Mouse (Mus musculus) heart, embryonic 12.5 days (tissue): ENCODE measurements around the gene Prok1. TPM values are rescaled to one million over a fixed set of nuclear protein-coding genes. Genes with fewer than 3 reads are reported as not detected.
A peak's percentile ranks its signal among the peaks of the same experiment; 100 is the strongest.

Source experiments
- ATAC-seq: fragments of 200-750 bp; cut with Nextera tagmentation; 2 replicates; pipeline ENCODE4 v1.8.0; 2017; ENCODE audit warnings: moderate TSS enrichment, moderate library complexity; ENCODE audit not compliant: insufficient number of reproducible peaks, low FRiP score
- H3K27ac ChIP-seq: fragments of 300-500 bp; sonication (generic); 2 replicates; pipeline ENCODE4 v1.5.1; 2016; ENCODE audit warnings: mild to moderate bottlenecking, moderate library complexity; ENCODE audit not compliant: poor library complexity, severe bottlenecking
- H3K27me3 ChIP-seq: fragments of 300-500 bp; sonication (generic); replicated peaks from 2 replicates; pipeline ENCODE4 v1.6.1; 2016; ENCODE audit warnings: mild to moderate bottlenecking, moderate library complexity
- H3K36me3 ChIP-seq: fragments of 300-500 bp; sonication (generic); 2 replicates; pipeline ENCODE4 v1.6.1; 2016; ENCODE audit warnings: mild to moderate bottlenecking, moderate library complexity
- H3K4me1 ChIP-seq: fragments of 300-500 bp; sonication (generic); replicated peaks from 2 replicates; pipeline ENCODE4 v1.6.1; 2016; ENCODE audit warnings: mild to moderate bottlenecking
- H3K4me2 ChIP-seq: fragments of 300-500 bp; sonication (generic); 2 replicates; pipeline ENCODE4 v1.6.1; 2016; ENCODE audit warnings: mild to moderate bottlenecking, moderate library complexity
- H3K4me3 ChIP-seq: fragments of 300-500 bp; sonication (generic); 2 replicates; pipeline ENCODE4 v1.5.1; 2016; ENCODE audit warnings: mild to moderate bottlenecking
- H3K9ac ChIP-seq: fragments of 300-500 bp; sonication (generic); 2 replicates; pipeline ENCODE4 v1.6.1; 2016; ENCODE audit warnings: mild to moderate bottlenecking, moderate library complexity
- H3K9me3 ChIP-seq: fragments of 300-500 bp; sonication (generic); replicated peaks from 2 replicates; pipeline ENCODE4 v1.6.1; 2016; ENCODE audit warnings: mild to moderate bottlenecking, moderate library complexity
- WGBS: fragments of 180-500 bp; shearing (Covaris S2); methylation state at CpG from one replicate; pipeline ENCODE4 v1.1.7; 2016; 5-methylcytosine and 5-hydroxymethylcytosine counted together
- polyA plus RNA-seq: library from polyadenylated mRNA; unstranded; fragments of >200 nt; fragmentation: Nextera tagmentation; extraction: Ambion mirVana; gene quantifications from 2 replicates; pipeline ENCODE4 v1.2.1, GENCODE M21; 2016

Prok1 gene
- polyA plus RNA-seq: not detected in 2 replicates

- Histone ChIP-seq H3K36me3 (no peaks in the 10 kb centered on the region), H3K4me2 (no peak within 1 kb of the TSS), H3K4me3 (no peak within 1 kb of the TSS), H3K4me1 (no peaks in the 10 kb centered on the region), H3K9me3 (no peaks in the 10 kb centered on the region), H3K27me3 (peaks cover 18% of the 10 kb centered on the region; the same call in 1 of the 2 replicates), H3K27ac (no peak within 1 kb of the TSS), H3K9ac (no peak within 1 kb of the TSS)
- 83% methylated on average over 9 of the region's 9 CpGs for WGBS
- no peak for ATAC-seq
These were observed at the start of gene Prok1 for GRCm38 (mm10) chr3:107239607-107240006. Prok1 (minus strand) TSS chr3:107239707.

GRCm38 (mm10) chr3:107287346-107287745 is 47.8 kb upstream of the Prok1 start:
- no peak for ATAC-seq
- Histone ChIP-seq H3K9ac (no peak overlapping the region), H3K4me2 (no peak overlapping the region), H3K27me3 (no peaks in the 10 kb centered on the region), H3K4me3 (no peak overlapping the region), H3K4me1 (peaks cover 5% of the 10 kb centered on the region), H3K9me3 (no peaks in the 10 kb centered on the region), H3K36me3 (peaks cover 13% of the 10 kb centered on the region), H3K27ac (no peak overlapping the region)

- Histone ChIP-seq H3K4me2 (no peak overlapping the region), H3K27me3 (no peaks in the 10 kb centered on the region), H3K27ac (no peak overlapping the region), H3K36me3 (peaks cover 18% of the 10 kb centered on the region), H3K9me3 (no peaks in the 10 kb centered on the region), H3K4me1 (peaks cover 5% of the 10 kb centered on the region), H3K4me3 (no peak overlapping the region), H3K9ac (no peak overlapping the region)
- ATAC-seq: no peak
- 74% methylated on average over 2 of the region's 2 CpGs for WGBS
These were observed 46.6 kb upstream of the Prok1 start for GRCm38 (mm10) chr3:107286123-107286522.

GRCm38 (mm10) chr3:107278479-107279269 is 39.2 kb upstream of the Prok1 start, which contains the start of gene Lamtor5:
Lamtor5 (plus strand) TSS chr3:107278858.
- peak within 1 kb of the TSS; percentile 81 for H3K9ac ChIP-seq
- peaks cover 13% of the 10 kb centered on the region for H3K4me1 ChIP-seq
- no peak within 1 kb of the TSS for H3K27ac ChIP-seq
- H3K4me3 ChIP-seq: peak within 1 kb of the TSS; percentile 78
- peaks cover 12% of the 10 kb centered on the region for H3K36me3 ChIP-seq
- peak; percentile 89 for ATAC-seq
- peaks cover 8% of the 10 kb centered on the region for H3K27me3 ChIP-seq
- 3% methylated on average over 43 of the region's 43 CpGs for WGBS
- H3K4me2 ChIP-seq: peak within 1 kb of the TSS; percentile 79
- no peaks in the 10 kb centered on the region for H3K9me3 ChIP-seq

GRCm38 (mm10) chr3:107276626-107277025 is 37.1 kb upstream of the Prok1 start:
- H3K4me1 ChIP-seq: peaks cover 13% of the 10 kb centered on the region
- H3K4me3 ChIP-seq: no peak overlapping the region
- H3K9me3 ChIP-seq: no peaks in the 10 kb centered on the region
- no peak overlapping the region for H3K9ac ChIP-seq
- no peak overlapping the region for H3K27ac ChIP-seq
- 76% methylated on average over 3 of the region's 3 CpGs for WGBS
- ATAC-seq: no peak
- no peaks in the 10 kb centered on the region for H3K36me3 ChIP-seq
- no peak overlapping the region for H3K4me2 ChIP-seq
- peaks cover 8% of the 10 kb centered on the region for H3K27me3 ChIP-seq

GRCm38 (mm10) chr3:107275996-107276395 is 36.5 kb upstream of the Prok1 start:
- H3K4me3 ChIP-seq: no peak overlapping the region
- H3K4me1 ChIP-seq: peaks cover 13% of the 10 kb centered on the region
- H3K27me3 ChIP-seq: peaks cover 8% of the 10 kb centered on the region
- no peak for ATAC-seq
- no peak overlapping the region for H3K27ac ChIP-seq
- no peak overlapping the region for H3K9ac ChIP-seq
- no peaks in the 10 kb centered on the region for H3K9me3 ChIP-seq
- H3K4me2 ChIP-seq: no peak overlapping the region
- no peaks in the 10 kb centered on the region for H3K36me3 ChIP-seq
- 43% methylated on average over 4 of the region's 4 CpGs for WGBS

- peaks cover 12% of the 10 kb centered on the region for H3K4me1 ChIP-seq
- H3K36me3 ChIP-seq: no peaks in the 10 kb centered on the region
- H3K9me3 ChIP-seq: no peaks in the 10 kb centered on the region
- H3K27me3 ChIP-seq: peaks cover 8% of the 10 kb centered on the region
- H3K4me2 ChIP-seq: no peak overlapping the region
- 55% methylated on average over 5 of the region's 5 CpGs for WGBS
- H3K4me3 ChIP-seq: no peak overlapping the region
- no peak overlapping the region for H3K9ac ChIP-seq
- H3K27ac ChIP-seq: no peak overlapping the region
- no peak for ATAC-seq
These were observed 35.8 kb upstream of the Prok1 start for GRCm38 (mm10) chr3:107275351-107275750.

GRCm38 (mm10) chr3:107273820-107274219 is 34.3 kb upstream of the Prok1 start:
- ATAC-seq: peak; percentile 65
- H3K27ac ChIP-seq: no peak overlapping the region
- WGBS: 7% methylated on average over 3 of the region's 3 CpGs

GRCm38 (mm10) chr3:107272433-107272832 is 32.9 kb upstream of the Prok1 start:
- no peak overlapping the region for H3K4me3 ChIP-seq
- H3K4me1 ChIP-seq: no peaks in the 10 kb centered on the region
- H3K27ac ChIP-seq: no peak overlapping the region
- H3K4me2 ChIP-seq: no peak overlapping the region
- H3K9ac ChIP-seq: no peak overlapping the region
- peak; percentile 39; the same call in 1 of the 2 replicates for ATAC-seq
- peaks cover 8% of the 10 kb centered on the region for H3K27me3 ChIP-seq
- 71% methylated on average over 3 of the region's 3 CpGs for WGBS
- H3K36me3 ChIP-seq: no peaks in the 10 kb centered on the region
- H3K9me3 ChIP-seq: no peaks in the 10 kb centered on the region

More at GRCm38 (mm10) chr3:107273820-107274219, 34.3 kb upstream of the Prok1 start:
- H3K27me3 ChIP-seq: peaks cover 8% of the 10 kb centered on the region
- H3K9ac ChIP-seq: no peak overlapping the region
- H3K9me3 ChIP-seq: no peaks in the 10 kb centered on the region
- no peaks in the 10 kb centered on the region for H3K36me3 ChIP-seq
- no peak overlapping the region for H3K4me3 ChIP-seq
- H3K4me2 ChIP-seq: no peak overlapping the region
- H3K4me1 ChIP-seq: 0 out of 2 replicates have a peak, but pooled peaks cover 3% of the 10 kb centered on the region

GRCm38 (mm10) chr3:107266814-107267345 is 27.4 kb upstream of the Prok1 start:
- Histone ChIP-seq H3K9ac (no peak overlapping the region), H3K36me3 (no peaks in the 10 kb centered on the region), H3K27ac (no peak overlapping the region), H3K4me3 (no peak overlapping the region), H3K4me1 (no peaks in the 10 kb centered on the region), H3K4me2 (no peak overlapping the region), H3K27me3 (no peaks in the 10 kb centered on the region; the same call in 1 of the 2 replicates), H3K9me3 (no peaks in the 10 kb centered on the region)
- ATAC-seq: no peak
- WGBS: 71% methylated on average over 2 of the region's 2 CpGs

- H3K27me3 ChIP-seq: no peaks in the 10 kb centered on the region; the same call in 1 of the 2 replicates
- no peak overlapping the region for H3K27ac ChIP-seq
- no peaks in the 10 kb centered on the region for H3K9me3 ChIP-seq
- H3K9ac ChIP-seq: no peak overlapping the region
- H3K4me1 ChIP-seq: 0 out of 2 replicates have a peak, but pooled peaks cover 4% of the 10 kb centered on the region
- no peak overlapping the region for H3K4me2 ChIP-seq
- no peak overlapping the region for H3K4me3 ChIP-seq
- 72% methylated on average over 7 of the region's 7 CpGs for WGBS
- H3K36me3 ChIP-seq: no peaks in the 10 kb centered on the region
- ATAC-seq: no peak
These were observed 22.3 kb upstream of the Prok1 start for GRCm38 (mm10) chr3:107261851-107262165.
